ENCODE assay signal across 11 mouse cellular contexts in genomic region chr3:57619718-57620117, GRCm38 (mm10). TPM values are rescaled to one million over a fixed set of nuclear protein-coding genes. Genes with fewer than 3 reads are reported as not detected.
DNase-seq lines count a peak whose midpoint lies in the region; ATAC-seq and TF ChIP-seq lines count a peak whose summit lies in the region.
"Had no signal": no experiment of that assay in that cellular context is flagged by ENCODE, and none has a peak within 500 bp of the region (broad histone marks: within the 10 kb centered on the region; RNA-seq: fewer than 3 reads in every experiment).

No protein-coding gene starts in this region.

- no peaks in the 10 kb centered on the region for H3K9me3 ChIP-seq in hindbrain, embryonic 11.5 days (ENCODE audit: control insufficient read depth, low read length)
- H3K9me3 ChIP-seq in hindbrain, embryonic 10.5 days: no peaks in the 10 kb centered on the region

- WGBS in hindbrain, embryonic 11.5 days: 82% methylated on average over 4 of the region's 4 CpGs
- 82% methylated on average over 4 of the region's 4 CpGs for WGBS in hindbrain, embryonic 10.5 days

- H3K4me3 ChIP-seq in hindbrain, embryonic 11.5 days (ENCODE audit: low read depth, low read length): no peak overlapping the region
- H3K4me3 ChIP-seq in hindbrain, embryonic 10.5 days: no peak overlapping the region

- H3K27ac ChIP-seq in hindbrain, embryonic 11.5 days (ENCODE audit: low read depth, low read length): no peak overlapping the region
- no peak overlapping the region for H3K27ac ChIP-seq in hindbrain, embryonic 10.5 days

- no peak overlapping the region for H3K9ac ChIP-seq in hindbrain, embryonic 11.5 days (ENCODE audit: low read depth, low read length)

- H3K4me2 ChIP-seq in hindbrain, embryonic 11.5 days (replicated peaks; ENCODE audit: low read depth, low read length): no peak overlapping the region

- no peak for TF ChIP-seq POLR2A in brain, embryonic 14.5 days (IDR thresholded peaks at IDR 0.05; ENCODE audit: borderline replicate concordance, extremely low read depth, insufficient read depth, insufficient read length, poor library complexity, severe bottlenecking)

- H3K36me3 ChIP-seq in hindbrain, embryonic 11.5 days (ENCODE audit: control insufficient read depth, insufficient read depth, low read length): no peaks in the 10 kb centered on the region
- no peaks in the 10 kb centered on the region for H3K36me3 ChIP-seq in hindbrain, embryonic 10.5 days

- H3K4me1 ChIP-seq in hindbrain, embryonic 11.5 days (replicated peaks; ENCODE audit: control insufficient read depth, insufficient read depth, low read length): no peaks in the 10 kb centered on the region
- H3K4me1 ChIP-seq in hindbrain, embryonic 10.5 days (replicated peaks): no peaks in the 10 kb centered on the region

- no peaks in the 10 kb centered on the region for H3K27me3 ChIP-seq in hindbrain, embryonic 11.5 days (ENCODE audit: control insufficient read depth, insufficient read depth, low read length)
- H3K27me3 ChIP-seq in hindbrain, embryonic 10.5 days (ENCODE audit: insufficient read depth, poor library complexity, severe bottlenecking): no peaks in the 10 kb centered on the region

- ATAC-seq in hindbrain, embryonic 11.5 days (ENCODE audit: low FRiP score): no peak
- ATAC-seq in monocyte, adult 5-6 weeks (replicated peaks; ENCODE audit: insufficient number of reproducible peaks, low FRiP score, low TSS enrichment, poor library complexity, severe bottlenecking): no peak

- TF ChIP-seq CTCF in brain, embryonic 14.5 days (IDR thresholded peaks at IDR 0.05; ENCODE audit: borderline replicate concordance, extremely low read depth, insufficient read depth, insufficient read length): peak; percentile 31; the same call in 1 of the 2 replicates

- DNase-seq in hindbrain, embryonic 11.5 days (ENCODE audit: low spot score): peak; percentile 22
- no peak for DNase-seq in hindbrain, embryonic 10.5 days (ENCODE audit: low spot score)
- DNase-seq in right cerebral cortex, postnatal 4 days: peak; percentile 7
- no peak for DNase-seq in right cerebral cortex, postnatal 36 days (ENCODE audit: low spot score in 2 of 2)
- no peak for DNase-seq in brain, embryonic 14.5 days (ENCODE audit: low read depth)
- peak; percentile 76 for DNase-seq in lung, postnatal 36 days
- DNase-seq in thymus, postnatal 0 days (ENCODE audit: low spot score): no peak
- DNase-seq: cerebellum, adult 11 months had no signal

RNA-seq across cellular contexts. Expression of gene Commd2, which starts 31.8 kb away (rescaled TPM):
- 101 and 110 TPM in 2 replicates for polyA plus RNA-seq in hindbrain, embryonic 11.5 days (2014; fragmentation: Nextera tagmentation; extraction: Ambion mirVana)
- polyA plus RNA-seq in hindbrain, embryonic 10.5 days (2016; fragmentation: Nextera tagmentation; extraction: Ambion mirVana): 104 and 110 TPM in 2 replicates
- 45.8 and 62.9 TPM in 2 replicates for polyA plus RNA-seq in brain, embryonic 14.5 days (2012; rRNA removed)
- total RNA-seq in monocyte, adult 5-6 weeks (2017): 12.8 to 28.5 TPM (median 25.4 TPM) in 3 replicates
- 118 and 121 TPM in 2 replicates for polyA plus RNA-seq in thymus, postnatal 0 days (2015; fragmentation: Nextera tagmentation; extraction: Ambion mirVana)

RNA-seq across cellular contexts. Expression of gene Wwtr1, which starts 44.0 kb away (rescaled TPM):
- 10.0 and 15.6 TPM in 2 replicates for polyA plus RNA-seq in hindbrain, embryonic 11.5 days (2014; fragmentation: Nextera tagmentation; extraction: Ambion mirVana)
- polyA plus RNA-seq in hindbrain, embryonic 10.5 days (2016; fragmentation: Nextera tagmentation; extraction: Ambion mirVana): 10.6 and 12.0 TPM in 2 replicates
- polyA plus RNA-seq in brain, embryonic 14.5 days (2012; rRNA removed): 19.6 and 20.6 TPM in 2 replicates
- 0.10 to 0.21 TPM in 2 of 3 replicates, not detected in the other for total RNA-seq in monocyte, adult 5-6 weeks (2017)
- 3.4 and 3.6 TPM in 2 replicates for polyA plus RNA-seq in thymus, postnatal 0 days (2015; fragmentation: Nextera tagmentation; extraction: Ambion mirVana)
- total RNA-seq: megakaryocyte progenitor cell, adult 5-6 weeks; MEL had no signal

Comparison
In these comparisons a context has a peak if more than half of its experiments do, and no peak if none do; other contexts are left out.
1. DNase-seq: peak in hindbrain, embryonic 11.5 days (single experiment), right cerebral cortex, postnatal 4 days (single experiment) and lung, postnatal 36 days (single experiment); none in hindbrain, embryonic 10.5 days (single experiment), right cerebral cortex, postnatal 36 days (0 of 2), brain, embryonic 14.5 days (single experiment) and thymus, postnatal 0 days (single experiment).